Mouse (Mus musculus): ENCODE measurements at regions not wholly inside any gene's neighbourhood (a gene's known extent, or its start where the extent isn't known, plus 50 kb on each side); places are given as distances from the start of the nearest gene placed in this dataset.

DNA sequence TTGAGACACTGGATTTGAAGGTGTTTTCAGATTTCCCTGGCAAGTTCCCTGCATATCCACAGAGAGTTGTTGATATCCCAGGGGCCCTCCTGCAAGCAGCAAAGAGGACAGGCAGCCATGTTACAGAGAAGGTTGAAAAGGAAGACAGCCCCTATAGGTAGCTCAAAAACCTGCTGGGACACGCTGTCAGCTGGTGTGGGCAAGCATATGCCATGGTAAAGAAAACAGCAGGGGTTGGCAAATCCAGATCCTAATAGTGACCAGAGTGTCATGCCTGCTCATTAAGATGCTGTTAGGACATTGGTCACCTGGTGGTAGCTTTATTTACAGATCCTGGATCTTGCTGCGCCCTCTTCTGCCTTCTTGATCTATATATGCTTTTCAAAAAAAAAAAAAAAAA, 397.6 kb downstream of the Tns1 start:
- no peak for DNase-seq

DNA sequence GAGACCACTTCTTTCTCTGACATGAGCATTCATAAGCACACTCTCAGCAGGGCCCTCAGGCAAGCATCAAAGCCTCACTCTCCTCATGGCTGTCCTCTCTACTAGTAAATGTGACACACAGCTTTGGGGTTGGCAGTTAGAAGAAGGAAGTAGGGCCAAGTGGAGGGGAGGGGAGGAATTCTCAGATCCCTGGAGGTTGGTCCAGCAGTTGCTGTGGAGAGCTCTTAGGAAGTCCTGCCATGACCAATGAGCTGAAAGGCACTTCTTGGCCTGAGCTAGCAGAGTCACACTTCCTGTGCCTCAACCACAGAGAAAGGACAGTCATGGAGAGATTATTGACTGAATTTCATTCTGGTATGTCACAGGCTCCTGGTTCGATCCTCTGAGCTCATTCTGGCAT, 398.8 kb downstream of the Tns1 start:
- DNase-seq = no peak

DNA sequence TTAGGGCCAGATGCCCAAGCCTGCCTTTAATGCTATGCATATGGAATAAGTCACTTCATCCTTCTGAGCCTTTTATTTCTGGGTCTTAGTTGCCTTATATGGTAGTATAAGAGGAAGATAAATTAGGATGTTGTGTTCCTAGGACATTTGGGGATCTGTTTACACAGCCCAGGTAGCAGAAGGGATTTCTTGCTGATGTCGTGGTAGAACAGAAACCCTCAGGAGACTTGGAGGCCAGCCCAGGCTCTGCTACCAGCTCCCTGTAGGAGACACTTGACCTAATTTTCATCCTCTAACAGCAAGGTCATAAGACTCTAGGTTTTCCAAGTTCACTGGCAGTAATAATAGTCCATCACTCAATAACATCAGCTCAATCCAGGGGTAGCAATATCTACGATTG, 399.7 kb downstream of the Tns1 start:
- no peak for DNase-seq

DNA sequence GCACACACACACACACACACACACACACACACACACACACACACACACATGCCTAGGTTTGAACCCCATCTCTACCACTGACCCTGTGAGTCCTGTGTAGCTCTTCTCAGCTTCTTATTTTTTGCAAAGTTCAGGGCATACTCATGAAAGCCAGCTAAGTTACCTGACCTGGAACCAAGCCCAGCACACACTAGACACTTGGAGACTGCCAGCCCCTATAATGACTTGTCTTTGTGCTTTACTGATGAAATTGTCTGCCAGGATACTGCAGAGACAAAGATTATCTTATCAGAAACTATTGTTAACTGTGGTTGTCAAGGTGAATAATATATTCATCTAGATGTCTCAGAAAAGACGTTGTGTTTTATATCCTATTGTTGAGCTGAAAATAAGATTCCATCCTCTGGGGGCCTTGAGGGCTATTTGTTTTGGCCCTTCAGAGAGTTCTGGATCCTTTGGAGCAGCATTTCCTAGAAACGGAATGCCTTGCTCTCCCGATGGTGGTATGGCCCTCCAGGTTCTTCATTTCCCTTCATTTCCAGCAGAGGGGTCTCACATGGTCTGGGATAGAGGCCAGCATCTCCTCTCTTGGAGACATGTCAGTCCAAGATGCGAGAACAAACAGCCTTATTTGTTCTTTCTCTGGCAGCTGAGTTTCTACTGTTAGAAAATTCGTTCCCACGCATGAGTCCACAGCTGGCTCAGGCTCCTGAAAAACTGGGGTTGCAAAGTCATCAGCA, 402.6 kb downstream of the Tns1 start:
- DNase-seq = no peak

DNA sequence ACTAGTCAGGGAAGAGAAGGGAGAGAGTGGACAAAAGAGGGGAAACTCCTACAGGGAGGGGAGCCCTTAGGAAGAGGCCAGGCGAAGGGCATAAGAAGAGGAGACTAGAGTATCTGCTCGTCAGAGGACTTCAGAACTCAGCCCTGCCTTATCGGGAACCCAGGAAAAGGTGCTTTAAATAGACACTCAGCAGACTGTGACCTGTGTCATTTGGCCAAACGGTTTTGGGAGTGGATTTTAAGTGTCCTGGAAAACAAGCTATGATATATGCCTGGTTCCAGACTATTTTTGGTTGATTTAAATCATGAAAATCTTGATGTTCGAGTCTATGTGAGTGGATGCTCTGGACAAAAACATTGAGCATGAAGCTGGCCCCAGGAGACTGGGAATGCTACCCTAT, 405.8 kb downstream of the Tns1 start:
- DNase-seq = no peak

DNA sequence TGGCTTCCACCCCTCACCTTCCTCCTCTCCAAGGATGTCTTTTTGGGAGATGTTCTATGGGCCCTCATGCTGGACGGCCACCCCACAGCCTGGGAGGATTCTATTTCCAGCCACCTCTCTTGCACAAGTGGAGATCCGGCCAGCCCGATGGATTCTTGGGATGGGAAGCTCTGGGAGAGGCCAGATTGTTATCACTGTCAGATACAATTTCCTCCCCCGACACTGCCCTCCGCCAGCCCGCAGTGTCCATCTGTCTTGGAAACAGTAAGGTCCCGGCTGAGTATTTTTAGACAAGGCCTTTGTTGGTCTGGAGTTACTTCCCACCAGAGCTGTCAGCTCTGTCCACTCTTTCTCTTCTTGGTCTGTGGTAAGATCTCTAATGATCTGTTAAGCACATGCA, 406.8 kb downstream of the Tns1 start:
- DNase-seq = no peak

DNA sequence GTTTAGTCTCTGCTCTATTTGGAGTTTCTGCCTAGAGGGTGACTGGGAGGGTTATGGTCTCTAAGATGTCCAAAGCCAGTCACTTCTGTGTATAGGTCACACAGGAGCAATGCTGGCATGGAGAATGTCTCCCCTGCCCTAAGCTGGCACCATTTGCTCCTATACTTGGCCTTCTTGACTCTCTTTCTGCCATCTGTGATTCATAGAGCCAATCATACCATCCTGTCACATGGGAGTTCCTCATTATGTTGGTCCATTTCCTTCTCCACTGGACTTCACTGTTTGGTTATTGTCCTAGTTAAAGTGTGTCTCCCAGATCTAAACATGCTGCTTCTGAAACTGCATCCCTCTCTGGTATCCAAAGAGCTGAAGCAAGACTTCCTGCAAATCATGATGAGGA, 407.3 kb downstream of the Tns1 start:
- DNase-seq = no peak

DNA sequence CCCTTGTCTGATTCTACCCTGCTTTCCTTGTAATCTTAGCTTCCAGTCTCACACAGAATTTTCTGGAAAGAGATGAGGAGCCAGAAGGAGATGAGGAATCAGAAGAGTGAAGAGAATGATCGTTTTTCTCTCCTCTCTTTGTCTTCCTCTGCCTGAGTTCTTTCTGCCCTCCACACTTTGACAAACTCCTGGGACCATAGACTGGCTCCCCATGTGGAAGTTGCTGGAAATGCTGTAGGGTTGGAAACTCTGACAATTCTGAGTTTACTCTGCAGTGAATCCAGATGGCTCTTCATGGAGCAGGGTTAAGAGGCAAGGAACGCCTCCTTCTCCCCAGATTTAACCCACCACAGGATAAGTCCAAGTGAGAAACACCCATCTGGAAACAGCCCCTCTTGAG, 408.7 kb downstream of the Tns1 start:
- no peak for DNase-seq

DNA sequence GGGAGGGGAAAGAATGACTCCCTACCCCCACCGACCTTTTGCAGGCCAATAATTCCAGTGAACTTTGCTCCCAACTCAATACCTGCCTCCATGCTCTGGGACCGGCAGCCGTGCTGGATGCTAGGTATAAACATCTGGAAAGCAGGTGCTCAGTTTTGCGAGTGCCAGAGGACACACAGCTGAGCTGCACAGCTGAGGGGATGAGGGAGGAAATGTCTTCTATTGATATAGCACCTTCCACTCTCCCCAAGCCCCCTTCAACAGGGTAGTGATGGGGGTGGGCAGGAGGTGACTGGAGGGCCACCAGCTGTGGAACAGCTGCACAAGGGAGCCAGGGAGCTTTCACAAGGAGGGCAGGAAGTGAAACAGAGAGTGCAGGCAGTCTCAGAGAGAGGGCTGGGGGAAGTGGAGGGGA, 421.8 kb downstream of the Tns1 start:
- DNase-seq = no peak

DNA sequence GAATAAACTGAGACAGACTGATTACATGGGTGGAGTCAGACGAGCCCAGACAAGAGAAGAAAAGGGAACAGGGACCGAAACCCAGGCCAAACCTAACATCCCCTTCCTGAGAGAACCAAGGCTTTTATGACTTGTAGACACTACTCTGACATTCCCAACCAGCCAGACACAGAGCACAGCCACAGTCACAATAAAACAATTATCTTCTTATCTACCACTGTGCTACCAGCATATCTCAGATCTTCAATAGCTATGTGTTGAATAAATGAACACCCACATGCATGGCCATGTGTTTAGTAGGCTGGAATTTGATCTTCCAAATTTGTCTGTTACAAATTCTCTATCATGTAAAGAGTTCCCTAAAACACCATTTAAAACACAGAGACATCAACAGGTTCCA, 430.7 kb downstream of the Tns1 start:
- DNase-seq = no peak

DNA sequence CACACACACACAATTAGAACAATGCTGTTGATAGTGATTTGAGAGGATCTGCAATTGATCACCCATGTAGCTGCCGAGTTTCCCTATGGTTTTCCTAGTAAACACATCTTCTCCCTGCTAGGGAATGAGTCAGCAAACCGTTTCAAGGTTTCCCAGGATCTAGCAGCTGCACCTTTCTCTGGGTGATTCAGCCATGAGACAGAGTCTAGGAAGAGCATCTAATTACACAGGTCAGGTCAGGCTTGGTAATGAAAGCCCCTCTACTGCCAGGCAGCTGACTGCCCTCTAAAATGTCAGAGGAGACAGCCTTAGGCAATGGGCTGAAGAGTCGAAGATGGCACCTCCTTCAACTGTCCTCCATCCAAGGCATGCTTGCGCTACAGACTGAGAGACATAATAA, 438.5 kb downstream of the Tns1 start:
- DNase-seq = no peak

DNA sequence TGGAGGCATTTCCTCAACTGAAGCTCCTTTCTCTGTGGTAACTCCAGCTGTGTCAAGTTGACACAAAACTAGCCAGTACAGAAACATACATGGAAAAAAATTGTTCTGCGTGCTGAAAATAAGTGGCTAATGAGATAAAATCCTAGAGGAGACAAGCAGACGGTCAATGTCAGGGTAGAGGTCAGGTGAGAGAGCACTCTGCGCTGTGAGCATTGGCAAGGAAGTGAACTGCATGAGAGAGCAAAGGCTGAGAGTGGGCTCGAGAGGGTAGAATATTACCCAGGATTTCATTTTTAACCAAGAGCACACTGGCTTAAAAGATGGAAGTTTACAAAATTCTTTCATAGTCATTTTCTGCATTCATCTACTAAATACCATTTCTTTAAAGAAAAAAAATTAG, 439.2 kb downstream of the Tns1 start:
- no peak for DNase-seq

DNA sequence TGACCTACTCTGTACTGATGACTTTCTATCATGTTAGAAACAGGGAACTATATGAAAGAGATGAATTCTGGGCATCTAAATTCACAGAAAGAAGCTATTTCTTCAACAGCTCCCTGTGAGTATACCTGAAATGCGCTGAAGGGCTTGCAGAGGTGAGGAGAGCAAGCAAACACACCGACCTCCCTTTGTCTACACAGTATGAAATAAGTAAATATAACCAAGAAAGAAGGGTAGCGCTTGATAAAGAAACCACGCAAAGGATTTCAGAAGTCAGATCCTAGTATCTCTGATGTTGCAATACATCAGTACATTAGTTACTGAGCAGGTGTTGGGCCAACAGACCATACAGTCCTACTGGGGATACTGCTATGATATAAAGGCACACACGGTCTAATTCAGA, 440.1 kb downstream of the Tns1 start:
- no peak for DNase-seq

DNA sequence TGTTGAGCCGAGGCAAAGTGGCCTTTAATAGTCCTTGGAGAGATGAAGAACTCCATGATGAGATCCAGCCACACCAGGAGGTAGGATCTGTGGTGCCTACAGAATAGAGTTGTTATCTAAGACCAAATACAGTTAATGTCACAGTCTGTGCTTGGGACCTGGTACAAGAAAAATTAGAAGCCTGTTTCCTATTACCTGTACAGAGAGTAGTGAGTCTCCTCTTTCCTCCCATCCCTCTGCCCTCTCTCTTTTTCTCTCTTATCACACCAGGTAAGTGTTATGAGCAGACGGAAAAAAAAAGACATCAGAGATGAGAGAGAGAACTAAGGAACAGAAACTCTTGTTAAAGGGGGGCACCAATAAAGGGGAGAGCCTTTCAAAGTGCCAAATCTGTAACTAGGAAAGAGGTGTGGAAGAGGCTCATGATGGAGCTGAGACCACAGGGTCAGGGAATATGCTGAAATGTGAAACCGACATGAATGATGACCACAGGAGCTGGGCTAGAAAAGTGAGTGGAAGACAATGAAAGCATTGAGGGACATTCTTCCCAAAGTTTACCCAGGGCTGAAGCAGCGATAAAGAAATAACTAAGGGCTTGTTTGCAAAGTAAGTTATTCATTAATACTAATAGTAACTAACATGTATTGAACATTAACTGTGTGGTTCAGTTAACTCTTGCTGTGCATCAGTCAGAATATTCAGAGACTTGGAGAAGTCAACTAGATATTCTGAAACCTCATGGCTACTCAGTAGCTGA, 440.9 kb downstream of the Tns1 start:
- no peak for DNase-seq

DNA sequence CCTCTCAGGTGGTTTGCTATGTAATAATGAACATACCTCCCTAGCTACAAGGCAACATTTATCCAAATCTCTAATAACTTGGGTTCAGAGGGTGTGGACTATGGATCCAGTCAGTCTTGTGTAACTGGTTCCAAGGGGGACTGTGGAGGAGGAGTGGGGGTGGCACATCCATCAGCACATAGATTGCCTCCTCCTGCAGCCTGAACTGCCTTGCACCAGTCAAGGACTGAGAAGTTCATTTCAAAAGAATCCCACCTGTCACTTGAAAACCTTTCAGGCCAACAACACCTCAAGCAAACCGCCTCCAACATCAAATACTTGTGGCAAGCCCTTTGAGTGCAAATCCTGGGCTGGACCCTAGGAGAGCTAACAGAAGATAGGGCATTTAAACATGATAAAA, 442.6 kb downstream of the Tns1 start:
- DNase-seq = no peak

DNA sequence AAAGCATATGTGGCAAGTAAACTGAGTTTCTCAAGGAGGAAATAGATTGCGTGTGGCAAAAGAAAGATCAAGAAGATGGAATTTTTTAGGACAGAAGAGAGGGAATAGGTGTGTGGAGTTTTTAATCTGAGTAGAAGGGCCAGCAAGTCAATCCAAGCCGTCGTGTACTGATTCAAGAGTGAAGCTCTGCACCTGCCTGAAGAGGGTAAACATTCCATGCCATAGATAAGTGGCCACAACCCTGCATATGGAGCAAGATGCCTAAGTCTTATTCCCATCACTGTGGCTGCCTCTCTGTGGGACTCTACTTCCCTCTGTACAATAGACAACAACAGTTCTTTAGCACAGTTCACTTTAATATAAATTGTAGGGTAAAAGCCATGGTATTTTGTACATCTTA, 443.4 kb downstream of the Tns1 start:
- no peak for DNase-seq

DNA sequence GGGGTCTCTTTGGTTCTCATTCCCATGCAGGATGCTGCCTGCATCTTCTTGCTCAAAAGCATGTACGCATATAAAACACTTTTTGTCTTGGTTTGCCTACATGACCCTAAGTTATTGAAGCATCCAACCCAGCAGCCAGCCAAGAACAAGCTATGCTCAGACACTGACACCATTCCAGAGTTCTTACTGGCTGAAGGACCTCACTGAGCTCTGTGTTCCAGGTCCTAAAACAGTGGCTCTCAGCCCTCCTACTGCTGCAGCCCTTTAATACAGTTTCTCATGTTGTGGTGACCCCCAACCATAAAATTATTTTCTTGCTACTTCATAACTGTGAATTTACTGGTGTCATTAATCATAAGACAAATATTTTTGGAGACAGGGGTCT, 450.4 kb downstream of the Tns1 start:
- no peak for DNase-seq

DNA sequence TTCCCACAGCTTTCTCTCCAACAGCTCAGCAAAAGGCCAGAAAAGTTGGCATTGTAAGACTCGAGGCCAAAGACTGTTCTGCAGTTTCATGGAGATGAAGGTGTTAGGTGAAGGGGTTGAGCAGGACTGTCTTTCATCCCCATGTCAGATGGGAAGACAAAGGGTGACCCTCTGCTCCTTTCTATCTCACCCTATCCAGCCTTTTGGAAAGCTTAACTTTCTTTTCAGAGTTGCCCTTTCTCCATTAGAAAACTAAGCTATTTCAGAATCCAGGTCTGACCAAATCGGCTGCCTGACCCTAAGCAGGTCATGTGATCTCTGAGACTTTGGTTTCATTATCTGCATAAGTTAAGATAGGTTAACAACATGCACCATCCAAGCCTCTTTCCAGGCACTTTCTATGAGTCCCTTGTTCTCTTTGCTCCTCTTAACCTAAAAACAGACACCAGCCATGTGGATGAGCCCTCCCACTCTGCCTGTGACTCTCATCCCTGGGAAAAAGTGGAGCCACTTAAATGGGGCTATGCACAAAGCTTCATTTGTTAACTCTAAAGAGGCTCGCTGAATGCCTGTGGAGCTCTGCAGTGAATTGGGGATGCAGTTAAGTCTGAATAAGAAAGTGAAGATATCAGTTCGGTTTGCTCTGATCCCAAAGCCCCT, 450.9 kb downstream of the Tns1 start:
- no peak for DNase-seq

DNA sequence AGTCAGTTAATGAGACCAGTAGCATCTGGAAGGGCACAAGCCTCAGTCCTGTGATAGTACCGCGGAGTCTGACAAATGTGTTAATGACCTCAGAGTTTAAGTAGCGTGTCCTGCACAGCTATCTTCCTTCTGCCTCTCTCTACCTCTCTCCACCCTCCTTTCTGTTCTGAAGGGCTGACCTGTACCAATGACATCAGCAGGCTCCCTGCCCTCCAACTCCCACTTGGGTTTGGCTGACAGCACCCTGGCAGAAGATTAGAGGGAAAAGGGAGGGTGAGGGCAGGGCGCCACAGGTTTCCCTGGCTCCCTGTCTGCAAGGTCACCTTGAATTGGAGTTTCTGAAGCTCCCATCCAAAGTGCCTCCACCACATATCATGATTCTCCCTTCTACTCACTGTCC, 452.0 kb downstream of the Tns1 start:
- no peak for DNase-seq

DNA sequence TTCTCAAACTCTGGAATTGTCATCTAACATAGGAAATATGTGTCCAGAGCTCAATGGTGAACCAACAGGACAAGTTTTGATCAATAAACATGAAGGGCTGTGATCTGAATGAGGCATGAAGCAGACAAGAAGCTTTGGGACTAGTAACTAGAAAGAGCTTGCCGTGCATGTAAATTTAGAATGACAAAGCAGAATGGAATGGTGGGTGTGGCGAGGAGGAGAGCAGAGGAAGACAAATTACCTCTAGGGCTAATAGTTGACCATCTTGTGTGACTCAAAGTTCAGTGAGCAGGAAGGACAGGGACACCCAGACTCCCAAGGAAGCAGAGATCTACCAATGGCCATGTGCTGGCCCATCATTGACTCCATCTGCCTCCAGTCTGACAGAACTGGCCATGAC, 455.6 kb downstream of the Tns1 start:
- no peak for DNase-seq

DNA sequence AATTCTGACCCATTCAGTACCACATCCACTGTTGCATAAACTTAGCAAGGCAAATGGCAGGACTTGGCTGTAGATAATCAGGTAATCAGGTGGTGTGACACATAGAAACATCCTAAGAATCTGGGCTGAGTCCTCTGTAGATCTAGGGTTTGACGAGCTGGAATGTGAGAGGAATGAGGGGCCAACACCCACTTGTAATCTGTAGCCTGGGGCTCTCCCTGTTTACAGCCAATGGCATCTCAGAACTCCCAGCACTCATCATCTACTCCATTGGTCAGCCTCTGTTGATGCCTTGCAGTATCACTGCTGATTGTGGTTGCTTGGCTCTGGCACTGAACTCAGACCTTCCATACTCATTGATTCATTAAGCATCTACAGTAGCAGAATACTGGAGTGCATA, 460.7 kb downstream of the Tns1 start:
- DNase-seq = no peak

DNA sequence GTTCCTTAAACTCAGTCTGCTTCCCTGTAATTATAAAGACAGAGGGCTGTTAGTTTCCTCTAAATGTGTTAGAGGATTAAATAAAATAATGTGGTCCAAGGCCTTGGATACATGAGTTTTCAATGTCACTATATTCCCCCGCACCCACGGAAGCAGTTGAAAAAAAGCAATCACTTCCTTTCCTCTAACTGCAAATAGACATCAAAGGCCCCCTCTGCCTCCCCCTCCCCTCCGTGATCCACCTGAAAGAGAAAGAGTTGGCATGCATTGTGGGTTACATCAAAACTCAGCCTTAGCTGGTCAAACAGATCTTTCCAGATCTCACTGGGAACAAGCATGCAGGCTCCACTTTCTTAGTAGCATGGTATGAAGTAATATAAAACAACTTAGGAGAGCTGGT, 479.2 kb downstream of the Tns1 start:
- no peak for DNase-seq

DNA sequence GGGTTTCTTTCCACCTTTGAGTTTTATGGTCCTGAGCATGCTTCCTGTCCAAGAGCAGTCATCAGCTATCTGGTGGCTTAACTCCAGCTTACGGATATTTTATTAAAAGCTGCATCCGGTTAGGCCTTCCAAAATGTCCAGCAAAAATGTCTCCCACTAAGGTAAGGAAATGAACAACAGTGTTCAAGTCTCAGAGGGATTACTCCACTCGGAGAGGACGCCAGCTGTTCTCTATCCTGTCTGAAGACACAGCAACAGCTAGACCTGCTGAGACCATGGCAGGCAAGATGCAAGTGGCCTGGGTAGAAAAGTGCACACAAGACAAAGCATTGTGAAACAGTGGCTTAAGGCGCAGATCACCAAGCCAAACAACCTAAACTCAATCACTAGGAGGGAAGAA, 479.9 kb downstream of the Tns1 start:
- no peak for DNase-seq

DNA sequence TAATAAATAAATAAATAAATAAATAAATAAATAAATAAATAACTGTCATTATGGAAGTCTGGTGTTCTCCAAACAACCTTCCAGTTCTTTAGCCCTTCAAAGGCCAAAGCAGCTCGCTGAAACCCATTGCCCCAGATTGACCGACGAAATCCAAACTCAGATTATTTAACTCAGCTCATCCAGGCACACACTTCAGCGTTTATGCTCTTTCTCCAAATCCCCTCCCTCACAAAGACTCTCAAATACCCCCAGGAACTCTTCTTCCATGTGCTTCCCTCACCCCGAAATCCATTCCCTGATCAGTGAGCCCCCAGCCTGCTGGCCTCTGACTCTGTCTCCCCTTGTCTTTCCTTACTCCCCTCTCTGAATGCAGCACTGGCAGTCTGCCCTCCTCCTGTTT, 480.8 kb downstream of the Tns1 start:
- DNase-seq = no peak
